Mouse (Mus musculus): ENCODE results near the gene Yy1. TPM values are rescaled to one million over a fixed set of nuclear protein-coding genes. Genes with fewer than 3 reads are reported as not detected.

Gene Yy1
- polyA plus RNA-seq, 1 experiment from 2014 or later, result 8.8 TPM

GRCm38 (mm10) chr12:108857589-108858184 is 64.9 kb downstream of the Yy1 start:
- peaks cover 5% of the 10 kb centered on the region; the same call in 1 of the 2 replicates for H3K4me1 ChIP-seq (replicated peaks)
- WGBS (ENCODE audit: insufficient replicate concordance), result 73% methylated on average over 7 of the region's 7 CpGs
- H3K36me3 ChIP-seq (replicated peaks), result peaks cover 20% of the 10 kb centered on the region
- ATAC-seq (ENCODE audit: insufficient read depth), result no peak
- no peaks in the 10 kb centered on the region for H3K9me3 ChIP-seq (replicated peaks)
- no peak overlapping the region for H3K9ac ChIP-seq
- H3K4me2 ChIP-seq, result no peak overlapping the region
- no peaks in the 10 kb centered on the region for H3K27me3 ChIP-seq
- no peak overlapping the region for H3K27ac ChIP-seq (replicated peaks)
- no peak overlapping the region for H3K4me3 ChIP-seq (replicated peaks)

- H3K9me3 ChIP-seq (replicated peaks), result no peaks in the 10 kb centered on the region
- no peak overlapping the region for H3K4me2 ChIP-seq
- peaks cover 28% of the 10 kb centered on the region for H3K36me3 ChIP-seq (replicated peaks)
- 59% methylated on average over 5 of the region's 5 CpGs for WGBS (ENCODE audit: insufficient replicate concordance)
- peaks cover 5% of the 10 kb centered on the region; the same call in 1 of the 2 replicates for H3K4me1 ChIP-seq (replicated peaks)
- no peak overlapping the region for H3K4me3 ChIP-seq (replicated peaks)
- H3K27me3 ChIP-seq, result no peaks in the 10 kb centered on the region
- no peak for ATAC-seq (ENCODE audit: insufficient read depth)
- H3K9ac ChIP-seq, result no peak overlapping the region
- H3K27ac ChIP-seq (replicated peaks), result no peak overlapping the region
Measured at GRCm38 (mm10) chr12:108858486-108858885, 65.7 kb downstream of the Yy1 start.

- Histone ChIP-seq H3K4me3 (replicated peaks) (no peak overlapping the region), H3K9ac (no peak overlapping the region), H3K27ac (replicated peaks) (no peak overlapping the region), H3K9me3 (replicated peaks) (no peaks in the 10 kb centered on the region), H3K36me3 (replicated peaks) (peaks cover 85% of the 10 kb centered on the region), H3K27me3 (no peaks in the 10 kb centered on the region), H3K4me2 (no peak overlapping the region), H3K4me1 (replicated peaks) (no peaks in the 10 kb centered on the region)
- 73% methylated on average over 6 of the region's 6 CpGs for WGBS (ENCODE audit: insufficient replicate concordance)
- ATAC-seq (ENCODE audit: insufficient read depth), result no peak; the same call in 1 of the 2 replicates
Measured at GRCm38 (mm10) chr12:108865007-108865494, 72.3 kb downstream of the Yy1 start.

- Histone ChIP-seq H3K9me3 (replicated peaks) (no peaks in the 10 kb centered on the region), H3K9ac (no peak overlapping the region), H3K4me3 (replicated peaks) (no peak overlapping the region), H3K4me1 (replicated peaks) (no peaks in the 10 kb centered on the region), H3K36me3 (replicated peaks) (peaks cover 67% of the 10 kb centered on the region), H3K4me2 (no peak overlapping the region), H3K27ac (replicated peaks) (no peak overlapping the region), H3K27me3 (no peaks in the 10 kb centered on the region)
- WGBS (ENCODE audit: insufficient replicate concordance), result 64% methylated on average over 2 of the region's 2 CpGs
- ATAC-seq (ENCODE audit: insufficient read depth), result no peak
Measured at GRCm38 (mm10) chr12:108869575-108869974, 76.8 kb downstream of the Yy1 start.

MicroRNAs encoded within 50 kb of the gene (microRNA counts, 519-probe panel; counts per million panel counts)
- microRNA mmu-miR-345-3p, result not detected
- microRNA mmu-miR-345-5p, result 1,836 counts per million, percentile 17 among the panel's probes with 10 or more counts

Small RNAs within 50 kb of the gene (microRNA-seq; reads per million reads assigned to microRNA genes)
- gene Mir345, result 79.2 reads per million, percentile 50 among the genes with 10 or more reads in this experiment

Other genes with a start within 250 kb of the Yy1 start
- gene Evl, start 238.3 kb upstream of the Yy1 start, polyA plus RNA-seq (2015; fragmentation: Nextera tagmentation; extraction: Ambion mirVana), result 8.5 and 10.1 TPM in 2 replicates
- gene Degs2, start 90.7 kb upstream of the Yy1 start, polyA plus RNA-seq (2015; fragmentation: Nextera tagmentation; extraction: Ambion mirVana), result 0.08 and 0.12 TPM in 2 replicates
- 1.3 and 1.4 TPM in 2 replicates for gene Slc25a29, start 42.9 kb downstream of the Yy1 start, polyA plus RNA-seq (2015; fragmentation: Nextera tagmentation; extraction: Ambion mirVana)
- gene Slc25a47, start 43.1 kb downstream of the Yy1 start, polyA plus RNA-seq (2015; fragmentation: Nextera tagmentation; extraction: Ambion mirVana), result 13.2 and 23.3 TPM in 2 replicates
- 2.2 and 2.4 TPM in 2 replicates for gene Wdr25, start 100.7 kb downstream of the Yy1 start, polyA plus RNA-seq (2015; fragmentation: Nextera tagmentation; extraction: Ambion mirVana)
- gene Wars, start 101.2 kb downstream of the Yy1 start, polyA plus RNA-seq (2015; fragmentation: Nextera tagmentation; extraction: Ambion mirVana), result 25.6 and 25.9 TPM in 2 replicates

Measured in liver, embryonic 15.5 days (tissue).